Mouse (Mus musculus): ENCODE measurements around the gene Pla2g4a. TPM values are rescaled to one million over a fixed set of nuclear protein-coding genes. Genes with fewer than 3 reads are reported as not detected.

The Pla2g4a gene
- polyA plus RNA-seq, 1 experiment from 2014 or later: 2.7 TPM

DNA sequence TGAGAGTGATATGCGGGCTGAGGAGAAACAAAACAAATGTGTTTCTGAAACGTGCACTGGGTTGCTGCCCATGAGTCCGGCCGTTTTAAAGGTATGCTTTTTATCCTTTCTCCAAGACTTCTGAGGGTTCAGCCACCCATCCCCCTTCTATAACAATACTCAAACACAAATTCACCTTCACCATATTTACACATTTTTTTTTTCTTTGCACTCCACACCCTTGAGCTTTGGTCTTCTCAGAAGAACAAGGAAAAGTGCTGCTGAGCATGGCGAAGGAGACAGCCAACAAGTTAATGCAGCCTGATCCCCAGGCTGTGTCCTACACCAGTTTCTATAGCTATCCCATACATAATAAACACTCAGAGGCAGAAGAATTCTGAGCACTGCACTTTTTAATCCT, 39.8 kb downstream of the Pla2g4a start:
- no peak for ATAC-seq (ENCODE audit: low FRiP score)
- Histone ChIP-seq H3K4me3 (replicated peaks) (no peak overlapping the region), H3K9ac (no peak overlapping the region), H3K27ac (no peak overlapping the region), H3K9me3 (no peaks in the 10 kb centered on the region), H3K36me3 (replicated peaks) (no peaks in the 10 kb centered on the region), H3K27me3 (no peaks in the 10 kb centered on the region), H3K4me2 (no peak overlapping the region), H3K4me1 (no peaks in the 10 kb centered on the region)
- 84% methylated on average over 5 of the region's 5 CpGs for WGBS

DNA sequence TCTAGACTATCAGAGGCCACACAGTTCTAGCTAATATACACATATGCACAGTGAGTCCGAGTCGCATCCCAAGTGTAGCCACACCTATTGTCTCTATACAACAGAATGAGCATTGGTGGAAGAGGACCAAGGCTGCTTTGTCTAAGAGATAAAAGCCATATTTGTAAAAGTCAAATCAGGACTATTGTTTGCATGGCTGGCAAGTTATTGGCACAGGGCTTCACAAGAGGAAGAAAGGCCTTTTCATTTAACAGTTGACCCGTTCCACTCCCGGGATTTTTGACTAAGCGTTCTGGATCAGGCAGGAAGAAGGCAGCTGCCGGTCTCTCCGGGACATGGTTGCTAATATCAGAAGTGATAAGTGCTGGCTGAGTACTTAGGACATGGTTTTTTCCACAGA, 41.8 kb downstream of the Pla2g4a start:
- ATAC-seq (ENCODE audit: low FRiP score): no peak
- Histone ChIP-seq H3K27me3 (no peaks in the 10 kb centered on the region), H3K4me2 (no peak overlapping the region), H3K36me3 (replicated peaks) (no peaks in the 10 kb centered on the region), H3K9me3 (no peaks in the 10 kb centered on the region), H3K9ac (no peak overlapping the region), H3K27ac (no peak overlapping the region), H3K4me3 (replicated peaks) (no peak overlapping the region), H3K4me1 (no peaks in the 10 kb centered on the region)
- 87% methylated on average over 7 of the region's 7 CpGs for WGBS

DNA sequence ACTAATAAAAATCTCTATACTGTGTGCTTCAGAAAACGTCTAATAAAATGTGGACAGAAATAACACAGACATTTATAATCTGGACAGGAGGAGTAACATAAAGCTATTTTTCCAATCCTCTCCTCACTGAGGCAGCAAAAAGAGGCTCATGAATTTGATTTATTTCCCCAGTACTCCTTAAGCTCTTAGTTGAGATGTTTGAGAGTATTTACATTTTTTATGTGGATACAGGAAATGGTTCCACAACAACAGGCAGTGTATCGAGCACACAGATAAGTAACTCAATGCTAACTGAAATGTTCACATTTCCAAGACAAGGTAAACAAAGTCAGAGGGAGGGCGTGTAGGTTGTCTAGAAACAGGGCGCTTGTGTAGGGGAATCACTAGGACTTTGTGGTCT, 48.1 kb downstream of the Pla2g4a start:
- no peak overlapping the region for H3K27ac ChIP-seq
- no peaks in the 10 kb centered on the region for H3K4me1 ChIP-seq
- H3K36me3 ChIP-seq (replicated peaks): no peaks in the 10 kb centered on the region
- H3K4me2 ChIP-seq: no peak overlapping the region
- H3K4me3 ChIP-seq (replicated peaks): no peak overlapping the region
- ATAC-seq (ENCODE audit: low FRiP score): no peak
- H3K27me3 ChIP-seq: no peaks in the 10 kb centered on the region
- no peaks in the 10 kb centered on the region for H3K9me3 ChIP-seq
- 82% methylated on average over 4 of the region's 4 CpGs for WGBS
- no peak overlapping the region for H3K9ac ChIP-seq

DNA sequence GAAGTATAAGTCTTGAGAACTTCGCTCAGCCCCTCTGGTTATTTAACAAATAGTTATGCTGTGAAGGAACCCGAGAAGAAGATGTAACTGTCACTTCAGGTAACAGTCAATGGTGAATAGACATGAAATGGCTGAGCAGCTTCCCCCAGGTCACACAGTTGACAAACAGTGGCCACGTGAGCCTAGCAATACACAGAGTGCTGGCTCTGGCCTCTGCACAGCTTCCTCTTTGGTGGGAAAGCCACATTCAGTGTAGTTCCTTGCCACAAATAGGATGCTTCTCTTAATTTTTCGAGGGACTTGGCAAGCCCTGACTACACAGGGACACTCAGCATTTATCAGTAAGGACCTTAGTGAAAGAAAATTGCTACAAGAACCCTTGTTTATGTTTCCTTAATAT, 50.0 kb downstream of the Pla2g4a start:
- no peaks in the 10 kb centered on the region for H3K4me1 ChIP-seq
- no peak overlapping the region for H3K27ac ChIP-seq
- H3K27me3 ChIP-seq: no peaks in the 10 kb centered on the region
- no peak overlapping the region for H3K4me2 ChIP-seq
- 82% methylated on average over 4 of the region's 4 CpGs for WGBS
- no peak for ATAC-seq (ENCODE audit: low FRiP score)
- no peak overlapping the region for H3K9ac ChIP-seq
- H3K9me3 ChIP-seq: no peaks in the 10 kb centered on the region
- H3K36me3 ChIP-seq (replicated peaks): no peaks in the 10 kb centered on the region
- no peak overlapping the region for H3K4me3 ChIP-seq (replicated peaks)

DNA sequence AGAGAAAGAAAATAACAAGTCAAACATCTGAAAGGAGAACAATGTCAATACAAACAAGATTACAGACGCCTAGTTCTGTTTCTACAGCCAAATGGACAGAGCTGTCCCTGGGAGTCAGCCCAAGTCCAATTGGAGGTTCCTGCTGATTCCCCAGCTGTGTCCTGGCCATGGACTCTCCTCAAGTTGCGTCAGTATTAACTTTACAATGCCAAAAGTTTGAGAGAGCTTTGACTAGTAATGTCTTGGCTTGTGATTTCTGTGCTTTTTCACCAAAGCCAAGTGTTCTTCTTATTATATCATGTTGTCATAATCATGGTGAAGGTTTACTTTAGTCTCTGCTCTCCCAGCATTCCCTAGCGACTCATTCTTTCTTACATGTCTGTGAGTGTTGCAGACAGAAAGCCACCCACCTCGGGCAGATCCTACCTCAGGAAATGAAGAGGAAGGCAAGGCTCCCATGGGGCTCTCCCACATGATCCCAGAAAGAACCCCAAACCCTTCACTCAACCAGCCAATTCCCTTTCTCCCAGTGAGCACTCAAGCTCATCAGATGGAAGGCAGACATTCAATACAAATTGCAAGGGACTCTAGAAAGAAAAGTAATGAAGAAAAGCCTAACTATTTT, 63.0 kb downstream of the Pla2g4a start:
- no peak overlapping the region for H3K4me3 ChIP-seq (replicated peaks)
- H3K4me2 ChIP-seq: no peak overlapping the region
- no peak overlapping the region for H3K27ac ChIP-seq
- WGBS: 83% methylated on average over 4 of the region's 4 CpGs
- H3K4me1 ChIP-seq: no peaks in the 10 kb centered on the region
- no peak overlapping the region for H3K9ac ChIP-seq
- H3K27me3 ChIP-seq: no peaks in the 10 kb centered on the region
- H3K9me3 ChIP-seq: no peaks in the 10 kb centered on the region
- ATAC-seq (ENCODE audit: low FRiP score): no peak
- no peaks in the 10 kb centered on the region for H3K36me3 ChIP-seq (replicated peaks)

DNA sequence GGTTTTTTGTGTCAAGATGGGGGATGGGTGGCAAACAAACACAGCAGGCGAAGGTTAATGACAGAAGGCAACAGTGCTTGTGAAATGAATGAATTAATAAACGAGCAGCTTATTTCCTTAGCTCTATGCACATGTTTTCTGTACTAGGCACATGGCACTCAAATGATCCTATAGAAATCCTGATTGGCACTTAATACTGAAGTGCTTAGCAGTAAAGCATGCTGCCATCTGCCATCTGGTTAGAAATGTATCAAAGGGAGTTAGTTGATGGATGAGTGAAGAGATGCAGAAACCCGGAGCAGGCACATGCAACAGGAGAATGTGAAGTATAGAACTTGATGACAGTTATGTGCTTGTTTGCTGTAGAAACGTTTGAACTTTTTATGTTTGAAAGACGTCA, 64.5 kb downstream of the Pla2g4a start:
- Histone ChIP-seq H3K27me3 (no peaks in the 10 kb centered on the region), H3K36me3 (replicated peaks) (no peaks in the 10 kb centered on the region), H3K9ac (no peak overlapping the region), H3K4me3 (replicated peaks) (no peak overlapping the region), H3K4me2 (no peak overlapping the region), H3K27ac (no peak overlapping the region), H3K9me3 (no peaks in the 10 kb centered on the region), H3K4me1 (no peaks in the 10 kb centered on the region)
- 41% methylated on average over 5 of the region's 5 CpGs for whole genome bisulfite sequencing
- ATAC-seq (ENCODE audit: low FRiP score): peak; percentile 87

DNA sequence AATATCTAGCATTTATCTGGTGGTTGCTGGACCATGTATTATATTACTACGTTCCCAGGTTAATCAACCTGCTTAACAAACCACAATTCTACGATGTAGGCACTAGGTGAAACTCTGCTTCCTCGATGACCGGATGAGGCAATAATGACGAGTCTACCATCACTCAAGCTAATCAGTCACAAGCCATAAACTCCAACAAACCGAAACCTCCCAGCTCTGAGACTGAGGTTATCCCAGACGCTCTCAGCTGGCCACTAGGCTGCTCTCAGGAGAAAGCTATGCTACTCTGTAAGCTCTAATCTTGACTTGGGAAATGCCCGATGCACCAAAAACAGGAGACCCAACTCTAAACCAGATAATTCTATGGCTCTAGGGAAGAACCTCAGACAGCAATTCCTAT, 66.2 kb downstream of the Pla2g4a start:
- H3K4me3 ChIP-seq (replicated peaks): no peak overlapping the region
- H3K27ac ChIP-seq: no peak overlapping the region
- no peaks in the 10 kb centered on the region for H3K9me3 ChIP-seq
- ATAC-seq (ENCODE audit: low FRiP score): no peak
- no peak overlapping the region for H3K4me2 ChIP-seq
- no peaks in the 10 kb centered on the region for H3K4me1 ChIP-seq
- no peaks in the 10 kb centered on the region for H3K36me3 ChIP-seq (replicated peaks)
- 95% methylated on average over 8 of the region's 8 CpGs for WGBS
- H3K27me3 ChIP-seq: no peaks in the 10 kb centered on the region
- no peak overlapping the region for H3K9ac ChIP-seq

DNA sequence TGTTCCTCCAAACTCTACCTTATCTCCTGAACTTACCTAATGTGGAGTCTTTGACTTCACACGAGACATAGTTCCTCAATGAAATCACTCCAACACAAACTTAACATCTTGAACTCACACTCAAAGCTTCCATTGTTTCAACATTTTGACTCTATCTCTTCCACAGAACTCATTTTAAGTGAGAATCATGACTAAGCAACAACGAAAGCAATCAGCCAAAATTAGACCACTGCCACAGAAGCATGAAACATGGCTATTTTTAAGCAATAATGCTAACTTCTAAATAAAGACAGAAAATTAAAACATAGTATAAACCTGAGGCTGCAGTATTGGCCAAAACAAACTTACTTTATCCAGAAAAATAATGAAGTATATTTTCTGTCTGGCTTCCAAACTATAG, 67.2 kb downstream of the Pla2g4a start:
- Histone ChIP-seq H3K4me2 (no peak overlapping the region), H3K27me3 (no peaks in the 10 kb centered on the region), H3K9me3 (no peaks in the 10 kb centered on the region), H3K4me1 (no peaks in the 10 kb centered on the region), H3K27ac (no peak overlapping the region), H3K36me3 (replicated peaks) (no peaks in the 10 kb centered on the region), H3K4me3 (replicated peaks) (no peak overlapping the region), H3K9ac (no peak overlapping the region)
- 85% methylated on average over 2 of the region's 2 CpGs for WGBS
- no peak for ATAC-seq (ENCODE audit: low FRiP score)

DNA sequence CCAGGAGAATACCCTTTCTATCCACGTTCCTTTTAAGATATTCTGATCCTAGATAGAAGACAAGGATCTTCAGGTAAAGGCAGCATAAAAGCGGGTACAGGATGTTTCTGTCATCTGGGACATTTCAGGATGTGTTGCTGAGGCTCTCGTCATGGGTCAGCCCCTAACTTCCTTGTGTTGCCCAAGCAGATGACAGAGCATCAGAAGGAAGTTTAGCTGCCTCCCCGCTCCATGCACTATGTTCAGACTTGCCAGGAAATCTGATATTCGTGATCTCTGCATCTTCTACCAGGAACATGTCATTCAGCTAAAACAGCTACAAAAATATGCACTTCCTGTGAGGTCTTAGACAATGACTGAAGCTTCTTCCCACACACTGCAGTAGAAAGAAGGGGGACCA, 70.0 kb downstream of the Pla2g4a start:
- H3K36me3 ChIP-seq (replicated peaks): no peaks in the 10 kb centered on the region
- no peaks in the 10 kb centered on the region for H3K9me3 ChIP-seq
- no peaks in the 10 kb centered on the region for H3K27me3 ChIP-seq
- no peak for ATAC-seq (ENCODE audit: low FRiP score)
- 83% methylated on average over 5 of the region's 5 CpGs for WGBS
- H3K27ac ChIP-seq: no peak overlapping the region
- no peak overlapping the region for H3K4me3 ChIP-seq (replicated peaks)
- H3K9ac ChIP-seq: no peak overlapping the region
- no peak overlapping the region for H3K4me2 ChIP-seq
- no peaks in the 10 kb centered on the region for H3K4me1 ChIP-seq

DNA sequence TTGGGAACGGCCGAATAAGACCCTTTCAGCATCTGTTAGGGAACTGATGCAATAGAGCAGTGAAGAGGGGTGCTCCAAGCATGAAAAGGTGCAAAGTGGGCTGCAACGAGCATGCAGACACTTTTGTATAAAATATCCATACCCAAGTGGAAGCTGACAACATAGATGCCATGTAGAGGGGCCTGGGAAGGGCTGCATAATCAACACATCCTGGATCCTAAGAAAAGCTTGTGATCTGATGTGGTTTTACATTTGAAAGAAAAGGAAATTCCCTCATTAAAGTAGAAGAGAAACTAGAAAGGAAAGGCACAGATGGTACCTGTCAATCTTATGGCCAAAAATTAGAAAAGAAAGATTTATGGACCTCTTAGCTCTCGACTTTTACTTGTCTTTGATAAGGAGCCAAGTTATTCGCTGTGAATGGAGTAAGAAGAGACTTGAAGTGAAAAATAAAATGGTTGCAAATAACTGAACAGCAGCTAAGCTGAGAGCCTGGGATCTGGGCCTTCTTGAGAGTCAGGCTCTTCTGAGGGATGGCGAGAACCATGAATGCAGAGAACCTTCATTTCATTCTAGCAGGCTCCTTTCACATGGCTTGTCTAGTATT, 78.6 kb downstream of the Pla2g4a start:
- Histone ChIP-seq H3K27me3 (no peaks in the 10 kb centered on the region), H3K9me3 (no peaks in the 10 kb centered on the region), H3K4me2 (no peak overlapping the region), H3K36me3 (replicated peaks) (no peaks in the 10 kb centered on the region), H3K4me3 (replicated peaks) (no peak overlapping the region), H3K9ac (no peak overlapping the region), H3K27ac (no peak overlapping the region), H3K4me1 (no peaks in the 10 kb centered on the region)
- 56% methylated on average over 6 of the region's 6 CpGs for WGBS
- ATAC-seq (ENCODE audit: low FRiP score): no peak

DNA sequence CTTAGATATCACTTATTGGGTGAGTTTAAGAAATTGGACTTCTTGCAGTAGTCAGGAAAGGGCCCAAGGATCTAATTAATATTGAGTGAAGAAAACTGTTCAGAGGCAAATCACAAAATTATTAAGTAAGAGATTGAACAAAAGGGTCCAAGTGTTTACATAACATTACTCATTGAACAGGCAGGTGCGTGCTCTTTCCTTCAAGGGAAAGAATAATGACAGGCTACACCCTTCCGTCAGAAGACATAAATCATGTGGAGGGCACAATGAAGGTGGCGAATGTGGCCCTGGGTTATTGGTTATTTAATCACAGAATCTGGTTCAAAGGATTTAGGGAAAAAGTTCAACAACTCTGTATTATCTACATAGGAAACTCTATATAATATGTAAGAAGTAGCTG, 82.9 kb downstream of the Pla2g4a start:
- no peaks in the 10 kb centered on the region for H3K27me3 ChIP-seq
- H3K9me3 ChIP-seq: no peaks in the 10 kb centered on the region
- no peak overlapping the region for H3K27ac ChIP-seq
- H3K9ac ChIP-seq: no peak overlapping the region
- no peaks in the 10 kb centered on the region for H3K36me3 ChIP-seq (replicated peaks)
- no peak for ATAC-seq (ENCODE audit: low FRiP score)
- H3K4me1 ChIP-seq: no peaks in the 10 kb centered on the region
- H3K4me3 ChIP-seq (replicated peaks): no peak overlapping the region
- H3K4me2 ChIP-seq: no peak overlapping the region
- 87% methylated on average over 3 of the region's 3 CpGs for WGBS

DNA sequence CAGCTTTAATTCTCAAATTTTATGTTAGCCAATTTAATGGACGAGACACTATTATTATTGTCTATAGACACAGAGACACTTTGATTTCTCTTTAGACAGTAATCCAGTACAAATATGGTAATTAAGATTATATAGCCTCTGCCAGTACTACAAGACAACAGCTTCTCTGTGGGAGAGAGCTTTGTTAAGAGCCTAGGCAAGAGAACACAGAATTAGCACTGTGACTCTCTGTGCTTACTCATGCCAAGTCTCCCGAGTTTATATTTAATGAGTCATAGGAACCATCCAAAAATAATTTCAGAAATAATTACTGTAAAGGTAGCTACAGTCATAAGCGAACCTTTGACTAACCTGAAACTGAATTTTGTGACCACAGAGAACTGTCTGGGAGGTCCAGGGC, 84.6 kb downstream of the Pla2g4a start:
- no peak overlapping the region for H3K4me3 ChIP-seq (replicated peaks)
- H3K9ac ChIP-seq: no peak overlapping the region
- H3K4me1 ChIP-seq: no peaks in the 10 kb centered on the region
- ATAC-seq (ENCODE audit: low FRiP score): no peak
- 74% methylated on average over 3 of the region's 3 CpGs for WGBS
- no peak overlapping the region for H3K4me2 ChIP-seq
- no peaks in the 10 kb centered on the region for H3K27me3 ChIP-seq
- no peaks in the 10 kb centered on the region for H3K9me3 ChIP-seq
- H3K36me3 ChIP-seq (replicated peaks): no peaks in the 10 kb centered on the region
- no peak overlapping the region for H3K27ac ChIP-seq

DNA sequence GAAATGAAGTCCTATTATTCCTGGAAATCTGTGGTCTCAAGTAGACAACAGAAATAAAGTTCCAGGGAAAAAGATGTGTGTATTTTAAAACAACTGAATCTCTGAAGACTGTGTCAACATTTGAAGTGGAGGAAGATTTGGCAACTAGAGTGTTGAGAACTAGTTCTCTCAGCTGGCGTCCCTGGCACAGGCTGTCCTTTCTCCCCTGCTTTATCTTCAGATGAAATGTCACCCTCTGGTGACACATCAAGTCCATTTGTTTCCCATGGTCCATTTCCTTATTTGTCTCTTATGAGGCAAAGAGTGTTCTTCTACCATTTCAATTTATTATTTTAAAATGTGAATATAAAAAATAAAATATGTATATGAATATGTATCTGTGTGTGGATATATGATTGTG, 89.5 kb downstream of the Pla2g4a start:
- no peak overlapping the region for H3K9ac ChIP-seq
- H3K27me3 ChIP-seq: no peaks in the 10 kb centered on the region
- H3K4me3 ChIP-seq (replicated peaks): no peak overlapping the region
- H3K27ac ChIP-seq: no peak overlapping the region
- H3K4me1 ChIP-seq: no peaks in the 10 kb centered on the region
- ATAC-seq (ENCODE audit: low FRiP score): no peak
- no peak overlapping the region for H3K4me2 ChIP-seq
- 76% methylated on average over 1 of the region's 1 CpGs for WGBS
- H3K9me3 ChIP-seq: no peaks in the 10 kb centered on the region
- H3K36me3 ChIP-seq (replicated peaks): no peaks in the 10 kb centered on the region

All from forebrain, embryonic 12.5 days (tissue).